Mouse (Mus musculus) layer of hippocampus, adult 2 months (tissue): ENCODE measurements at regions not wholly inside any gene's neighbourhood (a gene's known extent, or its start where the extent isn't known, plus 50 kb on each side); places are given as distances from the start of the nearest gene placed in this dataset.

Experiments
- DNase-seq, 2 experiments: peaks; one replicate each; pipeline ENCODE4 v3.0.0; 2022; ENCODE audit warnings: low spot score in 2 of 2
- H3K27ac ChIP-seq: fragments of 200-600 bp; 2 replicates; pipeline ENCODE4 v1.8.1; 2022
- H3K4me3 ChIP-seq: fragments of 200-600 bp; 2 replicates; pipeline ENCODE4 v1.8.1; 2022; ENCODE audit warnings: mild to moderate bottlenecking
- CTCF ChIP-seq: fragments of 200-600 bp; conservative IDR thresholded peaks from 2 replicates; pipeline ENCODE4 v1.8.1; 2022; ENCODE audit warnings: antibody characterized with exemption, mild to moderate bottlenecking, moderate library complexity

DNA sequence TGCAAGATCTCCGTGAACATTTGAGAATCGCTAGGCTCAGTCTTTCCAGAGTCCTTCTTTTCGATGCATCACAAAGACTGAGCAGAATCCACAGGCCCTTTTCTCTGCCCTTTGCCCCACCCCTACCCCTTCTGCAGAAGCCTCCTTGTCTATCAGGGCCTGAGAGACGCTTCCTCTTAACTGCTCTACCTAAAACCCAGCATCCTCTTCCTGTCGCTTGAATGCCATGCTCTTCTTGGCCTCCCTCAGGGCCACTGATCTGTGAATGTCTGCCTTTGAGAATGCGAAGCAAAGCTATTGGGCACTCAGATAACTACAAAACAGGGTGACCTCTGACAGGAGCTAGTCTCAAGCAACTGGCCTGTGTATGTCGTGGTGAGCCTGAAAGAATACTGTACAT is 237.1 kb downstream of the Gm5426 start:
- H3K27ac ChIP-seq: no peak overlapping the region
- no peak for TF ChIP-seq CTCF

DNA sequence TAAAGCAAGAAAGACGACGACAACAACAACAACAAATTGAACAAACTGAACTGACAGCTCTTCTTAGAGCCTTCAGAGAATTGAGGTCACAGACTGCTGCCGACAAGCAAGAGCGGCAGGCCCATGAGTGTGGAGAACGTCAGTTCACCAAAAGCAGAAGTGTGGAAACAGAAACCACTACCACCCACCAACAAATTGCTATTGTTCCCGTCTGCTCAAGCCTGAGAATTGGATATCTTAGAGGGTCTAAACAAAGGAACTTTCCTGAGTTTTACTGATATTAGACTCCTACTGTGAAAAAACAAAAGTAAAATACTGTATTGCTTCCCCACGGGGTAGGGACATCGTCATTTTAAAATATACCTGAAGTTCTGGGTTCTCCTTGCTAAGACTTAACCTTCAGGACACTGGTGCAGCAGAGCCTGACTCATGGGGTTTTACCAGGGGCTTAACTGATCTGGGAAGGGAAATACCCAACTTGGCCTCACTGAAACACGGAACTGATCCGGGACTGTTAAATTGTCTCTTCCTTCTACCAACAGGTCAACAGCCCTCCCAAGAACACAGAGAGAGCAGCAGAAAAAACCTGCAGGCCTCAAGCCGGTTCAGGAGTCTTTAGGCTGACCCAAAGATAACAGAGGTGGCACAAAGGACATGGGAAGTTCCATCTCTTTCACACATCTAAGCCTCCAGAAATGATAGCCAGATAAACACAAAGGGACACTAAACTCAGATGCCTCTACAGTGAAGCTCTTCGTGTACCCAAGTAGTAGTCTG is 238.1 kb downstream of the Gm5426 start:
- TF ChIP-seq CTCF: no peak
- Histone ChIP-seq H3K4me3 (no peak overlapping the region), H3K27ac (peak overlapping the region; percentile 39; the same call in 1 of the 2 replicates)
- no peak for DNase-seq

More for the DNA sequence above, 237.1 kb downstream of the Gm5426 start:
- no peak overlapping the region for H3K4me3 ChIP-seq
- DNase-seq: no peak

DNA sequence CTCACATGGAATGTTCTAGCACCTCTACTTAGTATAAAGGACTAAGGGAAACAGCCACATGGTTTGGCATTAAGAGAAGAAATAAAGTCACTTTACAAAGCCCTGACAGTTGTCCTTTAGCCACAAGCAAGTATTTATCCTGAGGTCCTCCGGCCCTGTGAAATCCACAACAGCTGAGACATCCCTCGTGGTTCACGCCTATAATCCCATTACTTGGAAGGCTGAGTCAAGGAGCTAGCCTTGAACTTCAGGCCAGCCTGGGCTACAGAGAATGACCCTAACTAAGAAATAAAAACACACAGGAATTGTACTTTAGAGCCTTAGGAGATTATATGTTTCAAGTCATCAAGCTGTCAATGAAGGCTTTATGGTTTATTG is 238.7 kb downstream of the Gm5426 start:
- no peak for TF ChIP-seq CTCF
- no peak for DNase-seq
- peak overlapping the region; percentile 39; the same call in 1 of the 2 replicates for H3K27ac ChIP-seq
- H3K4me3 ChIP-seq: no peak overlapping the region

DNA sequence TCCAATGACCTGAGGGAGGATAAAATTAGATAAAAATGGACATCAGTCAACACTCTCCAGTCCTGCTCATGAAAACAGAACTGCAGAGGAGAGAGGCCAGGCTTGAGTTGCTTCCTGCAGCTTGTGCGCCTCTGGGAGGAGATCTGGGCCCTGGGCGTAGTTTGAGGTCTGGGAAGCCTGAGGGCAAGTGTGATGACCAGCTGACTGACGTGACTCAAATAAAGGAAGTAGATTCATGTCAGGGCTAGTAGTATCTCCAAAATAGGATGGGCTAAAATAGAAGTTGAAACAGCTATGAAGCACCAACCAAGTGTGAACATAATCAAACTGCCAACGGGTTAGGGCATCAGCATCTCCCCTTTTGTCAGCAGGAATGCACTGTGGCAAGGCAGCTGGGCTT is 239.3 kb upstream of the Btg1 start:
- Histone ChIP-seq H3K27ac (no peak overlapping the region), H3K4me3 (no peak overlapping the region)
- DNase-seq: no peak
- TF ChIP-seq CTCF: no peak

DNA sequence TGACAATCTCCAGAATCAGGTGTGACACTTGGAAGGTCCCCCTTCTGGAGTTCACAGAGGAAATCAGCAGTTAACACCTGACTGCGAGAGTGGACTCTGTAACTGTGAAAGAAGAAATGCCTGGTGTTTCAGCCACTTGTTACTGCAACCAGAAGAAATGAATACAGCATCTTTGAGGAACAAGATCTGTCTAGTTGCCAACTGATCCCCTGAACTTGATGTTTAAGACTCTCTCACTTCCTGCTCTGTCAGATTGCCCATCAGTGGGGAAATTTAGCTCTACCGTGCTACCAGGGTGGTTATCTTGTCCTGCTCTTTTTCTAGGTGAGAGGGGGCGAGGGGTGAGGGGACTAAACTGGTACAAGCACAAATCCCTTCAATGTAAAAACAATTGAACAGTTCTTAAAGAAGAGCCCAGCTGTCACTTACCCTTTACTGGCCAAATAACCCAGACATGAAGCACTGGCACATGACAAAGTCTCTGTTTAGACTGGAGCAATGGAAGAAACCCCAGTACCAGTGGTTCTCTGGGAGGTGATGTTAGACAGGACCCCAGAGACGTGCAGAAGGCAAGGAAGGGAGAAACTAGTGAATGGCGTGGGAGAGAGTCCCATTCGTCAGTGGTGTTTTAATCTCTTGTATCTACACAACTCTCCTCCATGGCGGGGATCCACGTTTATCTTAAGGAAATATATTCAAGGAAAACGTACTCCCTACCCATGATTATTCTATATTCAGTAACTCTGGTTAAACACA is 237.6 kb upstream of the Btg1 start:
- no peak for DNase-seq
- Histone ChIP-seq H3K27ac (no peak overlapping the region), H3K4me3 (no peak overlapping the region)
- TF ChIP-seq CTCF: no peak

DNA sequence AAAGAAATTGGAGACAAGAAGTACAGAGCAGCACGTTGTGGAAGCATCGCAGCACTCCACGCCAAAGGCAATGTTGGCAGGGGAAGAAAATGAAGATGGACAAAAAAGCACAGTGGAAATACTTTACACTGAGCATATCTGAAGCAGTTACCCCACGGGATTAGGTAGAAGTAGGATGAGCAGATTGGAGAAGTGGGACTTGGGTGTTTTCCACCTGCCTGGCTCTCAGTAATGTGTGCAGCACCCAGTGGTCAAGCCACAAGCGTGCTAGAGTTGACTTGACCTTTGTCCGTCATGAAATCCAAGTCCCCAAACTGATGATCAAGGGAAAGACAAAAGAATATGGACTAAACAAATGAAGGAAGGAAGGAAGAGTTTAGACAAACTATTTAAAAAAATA is 235.1 kb upstream of the Btg1 start:
- H3K4me3 ChIP-seq: no peak overlapping the region
- no peak for DNase-seq
- H3K27ac ChIP-seq: no peak overlapping the region
- no peak for TF ChIP-seq CTCF

DNA sequence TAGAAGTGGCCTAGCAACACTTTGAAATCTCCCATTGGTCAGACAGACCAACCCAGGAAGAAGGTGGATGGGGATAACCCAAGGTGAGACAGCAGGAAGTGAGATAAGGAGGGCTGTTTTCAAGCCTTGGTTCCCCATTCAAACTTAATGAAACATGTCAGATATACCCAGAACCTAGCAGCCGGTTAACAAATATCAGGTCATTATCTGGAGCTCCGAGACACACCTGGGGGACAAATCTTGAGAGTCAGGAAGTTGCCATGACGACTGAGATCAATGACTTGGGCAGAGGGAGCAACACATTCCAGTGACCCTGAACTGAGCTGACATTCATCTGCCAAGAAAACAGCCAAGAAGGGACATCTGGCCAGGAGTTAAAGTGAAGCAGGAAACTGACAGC is 225.1 kb upstream of the Btg1 start:
- TF ChIP-seq CTCF: no peak
- no peak for DNase-seq
- no peak overlapping the region for H3K4me3 ChIP-seq
- H3K27ac ChIP-seq: no peak overlapping the region

DNA sequence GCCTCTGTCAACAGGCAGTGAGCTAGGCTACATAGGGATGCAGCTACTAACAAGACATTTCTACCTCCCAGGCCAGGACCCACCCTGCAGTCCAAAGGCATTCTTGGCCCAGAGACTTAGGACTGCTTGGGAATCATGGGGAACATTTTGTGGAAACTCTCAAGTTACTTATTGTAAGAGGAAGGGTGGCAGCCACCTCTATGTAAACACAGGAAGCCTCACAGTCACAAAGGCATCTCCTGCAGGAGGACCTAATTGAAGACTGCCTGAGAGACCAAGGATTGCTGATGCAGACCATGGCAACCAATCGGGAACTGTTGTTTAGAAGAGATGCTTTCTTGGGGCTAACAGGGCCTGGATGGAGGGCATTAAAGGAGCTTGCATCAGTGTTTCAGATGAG is 224.0 kb upstream of the Btg1 start:
- TF ChIP-seq CTCF: no peak
- no peak overlapping the region for H3K4me3 ChIP-seq
- no peak for DNase-seq
- H3K27ac ChIP-seq: no peak overlapping the region

DNA sequence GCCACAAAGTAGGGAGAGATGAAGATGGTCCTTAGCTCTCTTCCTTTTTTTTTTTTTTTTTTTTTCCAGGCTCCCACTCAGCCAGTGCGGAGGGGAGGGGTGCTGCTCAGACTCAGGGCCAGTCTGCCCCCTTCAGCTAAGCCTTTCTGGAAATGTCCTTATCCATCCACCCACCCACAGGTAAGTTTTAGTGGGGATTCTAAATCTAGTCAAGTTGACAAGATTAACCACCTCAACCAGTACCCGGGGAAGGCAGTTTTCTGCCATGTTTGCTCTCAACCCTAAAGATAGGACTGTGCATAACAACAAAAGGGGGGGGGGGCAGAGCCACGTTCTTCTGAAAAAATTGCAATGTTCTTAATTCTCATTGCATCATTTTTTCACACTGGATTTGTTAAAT is 222.6 kb upstream of the Btg1 start:
- H3K27ac ChIP-seq: no peak overlapping the region
- no peak for TF ChIP-seq CTCF
- DNase-seq: no peak
- H3K4me3 ChIP-seq: no peak overlapping the region

DNA sequence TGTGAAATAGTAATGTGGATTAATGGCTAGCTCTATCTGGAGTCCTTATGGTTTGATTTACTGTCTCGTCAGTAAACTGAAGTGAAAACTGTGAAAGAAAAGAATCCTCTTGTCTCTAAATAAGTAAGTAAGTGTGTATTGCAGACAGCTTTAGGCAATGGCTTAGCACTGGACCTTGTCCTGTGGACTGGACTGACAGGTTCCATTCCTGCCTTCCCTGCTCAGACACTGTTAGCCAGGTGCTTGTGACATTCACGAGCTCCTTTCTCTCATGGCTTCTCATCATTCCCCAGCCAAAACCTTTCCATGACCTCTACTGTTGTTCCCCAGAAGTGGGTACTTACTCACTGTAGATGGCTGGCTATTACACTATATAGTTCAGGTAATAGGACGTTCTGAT is 221.8 kb upstream of the Btg1 start:
- H3K4me3 ChIP-seq: no peak overlapping the region
- no peak for DNase-seq
- no peak overlapping the region for H3K27ac ChIP-seq
- no peak for TF ChIP-seq CTCF

DNA sequence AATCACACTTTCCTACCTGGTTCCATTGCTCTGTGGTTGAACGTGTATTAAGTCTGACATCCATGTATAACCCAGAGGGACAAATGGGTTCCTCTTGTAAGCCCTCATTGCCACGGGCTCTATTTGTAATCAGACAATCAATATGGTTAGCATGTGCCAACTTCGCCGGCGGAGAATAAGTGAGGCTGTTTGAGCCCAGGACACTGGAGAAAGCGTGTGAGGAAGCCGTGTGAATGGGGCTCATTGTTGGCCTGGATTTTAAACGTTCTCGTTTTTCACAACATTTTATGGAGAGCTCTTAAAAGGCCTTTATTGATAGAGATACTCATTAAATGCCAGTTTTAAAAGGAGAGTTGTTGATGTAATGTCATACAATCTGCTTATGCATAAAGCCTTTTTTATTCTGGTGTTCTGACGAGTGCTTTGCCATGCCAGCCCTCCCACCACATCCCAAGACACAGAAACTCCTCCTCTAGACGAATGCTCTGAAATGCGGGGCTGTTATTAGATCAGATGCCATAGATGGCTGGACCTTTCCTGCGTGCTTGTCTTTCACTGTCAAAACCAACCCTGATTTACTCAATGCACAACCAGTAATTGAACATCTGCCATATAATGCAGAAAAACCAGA is 218.8 kb upstream of the Btg1 start:
- no peak for TF ChIP-seq CTCF
- DNase-seq: peak in 1 of 2 experiments; percentile 27

DNA sequence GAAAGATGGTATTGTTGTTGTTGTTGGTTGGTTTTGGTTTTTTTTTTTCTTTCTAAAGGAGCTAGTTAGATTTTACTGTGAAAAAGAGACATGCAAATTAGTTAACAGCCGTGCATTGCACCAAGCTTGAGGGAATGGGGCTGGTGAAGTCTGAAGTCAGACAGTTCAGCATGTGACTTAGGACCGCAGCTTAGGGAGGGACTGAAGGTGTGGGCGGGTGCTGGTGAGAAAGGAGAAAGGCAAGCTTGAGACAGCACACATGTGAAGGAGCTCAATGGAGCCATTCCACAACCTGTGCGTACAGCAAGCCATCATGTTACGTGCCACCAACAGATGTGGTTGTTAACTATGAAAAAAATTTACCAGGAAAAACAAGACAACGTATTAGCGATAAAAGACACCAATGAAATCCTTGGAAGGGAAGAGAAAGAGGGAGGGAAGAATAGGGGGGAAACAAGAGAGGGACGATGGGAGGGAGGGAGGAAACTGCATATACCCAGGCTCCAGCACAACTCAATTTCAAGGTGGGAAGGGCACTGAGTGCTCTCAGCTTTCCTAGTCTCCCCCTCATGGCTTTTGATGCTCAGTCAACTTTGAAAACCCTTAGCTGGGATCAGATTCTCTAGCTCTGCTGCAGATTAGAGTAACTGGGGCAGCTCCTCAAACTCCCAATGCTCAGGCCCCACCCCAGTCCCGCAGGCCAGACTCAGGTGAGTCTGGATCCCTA is 218.1 kb upstream of the Btg1 start:
- no peak for TF ChIP-seq CTCF
- no peak for DNase-seq
- peak overlapping the region; percentile 24; the same call in 1 of the 2 replicates for H3K27ac ChIP-seq
- no peak overlapping the region for H3K4me3 ChIP-seq

More for the DNA sequence above, 218.8 kb upstream of the Btg1 start:
- Histone ChIP-seq H3K4me3 (peak overlapping the region; percentile 23), H3K27ac (peak overlapping the region; percentile 24)
